Mouse (Mus musculus) midbrain, embryonic 10.5 days (tissue): ENCODE measurements around the gene Tef. TPM values are rescaled to one million over a fixed set of nuclear protein-coding genes. Genes with fewer than 3 reads are reported as not detected.

ENCODE experiments used
- DNase-seq: peaks from one replicate; pipeline ENCODE4 v3.0.0-alpha.2; 2017; ENCODE audit warnings: low spot score
- H3K27ac ChIP-seq: fragments of 300-500 bp; sonication (generic); replicated peaks from 2 replicates; pipeline ENCODE4 v1.5.1; 2016; ENCODE audit warnings: mild to moderate bottlenecking
- H3K27me3 ChIP-seq: fragments of 300-500 bp; sonication (generic); 2 replicates; pipeline ENCODE4 v1.6.1; 2016; ENCODE audit warnings: low read depth, mild to moderate bottlenecking; ENCODE audit not compliant: poor library complexity, severe bottlenecking
- H3K36me3 ChIP-seq: fragments of 300-500 bp; sonication (generic); 2 replicates; pipeline ENCODE4 v1.6.1; 2016; ENCODE audit warnings: mild to moderate bottlenecking, moderate library complexity
- H3K4me1 ChIP-seq: fragments of 300-500 bp; sonication (generic); 2 replicates; pipeline ENCODE4 v1.6.1; 2016
- H3K4me3 ChIP-seq: fragments of 300-500 bp; sonication (generic); 2 replicates; pipeline ENCODE4 v1.5.1; 2016; ENCODE audit warnings: mild to moderate bottlenecking, moderate library complexity
- H3K9me3 ChIP-seq: fragments of 300-500 bp; sonication (generic); replicated peaks from 2 replicates; pipeline ENCODE4 v1.6.1; 2016; ENCODE audit warnings: mild to moderate bottlenecking
- whole genome bisulfite sequencing: fragments of 180-500 bp; shearing (Covaris S2); methylation state at CpG from one replicate; pipeline ENCODE4 v1.1.7; 2016; 5-methylcytosine and 5-hydroxymethylcytosine counted together
- polyA plus RNA-seq: library from polyadenylated mRNA; unstranded; fragments of >200 nt; fragmentation: Nextera tagmentation; extraction: Ambion mirVana; gene quantifications from 2 replicates; pipeline ENCODE4 v1.2.1, GENCODE M21; 2016

Gene Tef
- polyA plus RNA-seq, 1 experiment from 2014 or later, result 15.7 TPM

DNA sequence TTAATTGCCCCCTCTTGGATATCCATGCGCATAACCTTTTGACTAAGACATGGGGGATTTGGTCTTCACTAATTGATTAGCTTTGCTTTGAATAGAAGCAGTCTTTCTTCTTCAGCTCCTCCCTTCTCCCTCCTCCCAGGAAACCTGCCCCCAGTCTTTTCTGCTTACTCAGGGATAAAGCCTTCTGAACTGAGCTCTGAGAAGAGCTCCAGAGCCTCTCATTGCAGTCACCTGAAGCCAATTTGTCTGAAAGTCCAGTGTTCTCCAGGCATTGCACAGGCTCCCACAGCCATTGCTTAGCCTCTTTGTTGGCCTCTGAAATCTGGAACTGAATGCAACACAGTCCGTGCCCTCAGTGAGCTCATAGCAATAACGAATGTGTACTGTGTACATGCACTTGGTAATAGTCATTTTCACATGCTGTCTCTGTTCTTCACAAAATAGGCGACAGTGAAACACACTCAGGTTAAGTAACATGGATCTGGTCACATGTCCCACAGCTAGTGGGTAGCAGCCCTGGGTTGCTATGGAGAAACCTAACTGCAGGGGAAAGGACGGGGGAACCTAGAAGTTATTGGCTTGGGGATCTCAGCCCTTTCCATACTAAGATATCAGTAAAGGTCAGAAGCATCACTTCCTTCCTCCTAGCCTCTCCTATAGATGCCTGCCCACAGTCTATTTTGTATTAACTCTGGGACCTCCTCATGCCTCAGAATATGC is 11.9 kb downstream of the Tef start:
- H3K9me3 ChIP-seq, result no peaks in the 10 kb centered on the region
- H3K27ac ChIP-seq, result no peak overlapping the region
- no peak for DNase-seq
- WGBS, result 74% methylated on average over 5 of the region's 5 CpGs
- peaks cover 49% of the 10 kb centered on the region for H3K4me1 ChIP-seq
- peaks cover 43% of the 10 kb centered on the region for H3K36me3 ChIP-seq
- H3K27me3 ChIP-seq, result 0 out of 2 replicates have a peak, but pooled peaks cover 2% of the 10 kb centered on the region
- no peak overlapping the region for H3K4me3 ChIP-seq

DNA sequence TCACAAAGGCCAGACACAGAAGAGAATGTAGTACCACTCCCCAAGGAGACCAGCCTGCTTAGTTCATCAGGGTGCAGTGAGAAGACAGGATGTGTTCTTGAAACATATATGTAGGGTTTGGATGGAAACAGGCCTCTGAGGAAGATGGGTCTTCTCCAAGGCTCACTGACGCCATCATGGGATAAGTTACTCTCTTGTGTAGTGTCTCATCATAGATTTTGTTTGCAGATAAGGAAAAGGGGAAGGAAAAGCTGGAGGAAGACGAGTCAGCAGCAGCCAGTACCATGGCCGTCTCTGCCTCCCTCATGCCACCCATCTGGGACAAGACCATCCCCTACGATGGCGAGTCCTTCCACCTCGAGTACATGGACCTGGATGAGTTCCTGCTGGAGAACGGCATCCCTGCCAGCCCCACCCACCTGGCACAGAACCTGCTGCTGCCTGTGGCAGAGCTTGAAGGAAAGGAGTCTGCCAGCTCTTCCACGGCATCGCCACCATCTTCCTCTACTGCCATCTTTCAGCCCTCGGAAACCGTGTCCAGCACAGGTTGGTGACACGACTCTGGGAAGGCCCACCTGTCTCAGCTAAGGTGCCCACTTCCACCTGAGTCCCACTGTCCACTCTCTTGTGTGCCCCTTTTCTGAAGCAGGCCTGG is 12.6 kb downstream of the Tef start:
- 89% methylated on average over 12 of the region's 12 CpGs for WGBS
- Histone ChIP-seq H3K27ac (no peak overlapping the region), H3K4me3 (no peak overlapping the region), H3K4me1 (peaks cover 42% of the 10 kb centered on the region), H3K36me3 (peaks cover 50% of the 10 kb centered on the region), H3K9me3 (no peaks in the 10 kb centered on the region), H3K27me3 (no peaks in the 10 kb centered on the region)
- no peak for DNase-seq

DNA sequence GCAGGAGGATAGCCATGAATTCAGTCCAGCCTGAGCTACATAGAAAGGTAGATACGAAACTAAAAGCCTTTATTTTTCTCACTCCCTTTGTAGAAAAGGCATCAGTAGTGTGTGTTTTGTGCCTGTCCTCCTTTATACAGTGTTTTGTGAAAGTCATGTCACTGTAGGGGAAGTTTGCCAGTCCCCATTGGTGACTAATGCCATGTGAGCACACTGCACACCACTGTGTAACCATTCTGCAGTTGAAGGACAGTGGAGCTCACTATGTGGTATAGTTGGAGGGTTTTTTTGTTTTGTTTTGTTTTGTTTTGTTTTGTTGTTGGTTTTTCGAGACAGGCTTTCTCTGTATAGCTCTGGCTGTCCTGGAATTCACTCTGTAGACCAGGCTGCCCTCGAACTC is 16.2 kb downstream of the Tef start:
- H3K9me3 ChIP-seq, result no peaks in the 10 kb centered on the region
- H3K36me3 ChIP-seq, result peaks cover 84% of the 10 kb centered on the region
- peaks cover 10% of the 10 kb centered on the region for H3K4me1 ChIP-seq
- H3K27me3 ChIP-seq, result no peaks in the 10 kb centered on the region
- DNase-seq, result no peak
- H3K27ac ChIP-seq, result no peak overlapping the region
- H3K4me3 ChIP-seq, result no peak overlapping the region
- WGBS, result 89% methylated on average over 3 of the region's 3 CpGs

DNA sequence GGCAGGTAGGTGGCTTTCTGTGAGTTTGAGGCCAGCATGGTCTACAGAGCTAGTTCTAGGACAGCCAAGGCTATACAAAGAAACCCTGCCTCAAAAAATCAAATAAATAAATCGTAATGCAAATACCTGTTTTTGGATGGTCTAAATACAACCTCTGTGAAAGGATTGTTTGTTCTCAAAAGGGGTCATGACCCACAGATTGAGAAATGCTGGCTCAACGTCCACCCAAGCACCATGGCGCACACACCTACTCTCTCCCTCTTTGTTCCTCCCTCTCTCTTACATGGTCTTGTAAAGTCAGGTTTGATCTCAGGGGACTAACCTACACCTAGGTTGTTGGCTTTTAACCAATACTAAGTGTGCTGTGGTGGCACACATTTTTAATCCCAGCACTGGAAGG is 20.4 kb downstream of the Tef start:
- no peak for DNase-seq

DNA sequence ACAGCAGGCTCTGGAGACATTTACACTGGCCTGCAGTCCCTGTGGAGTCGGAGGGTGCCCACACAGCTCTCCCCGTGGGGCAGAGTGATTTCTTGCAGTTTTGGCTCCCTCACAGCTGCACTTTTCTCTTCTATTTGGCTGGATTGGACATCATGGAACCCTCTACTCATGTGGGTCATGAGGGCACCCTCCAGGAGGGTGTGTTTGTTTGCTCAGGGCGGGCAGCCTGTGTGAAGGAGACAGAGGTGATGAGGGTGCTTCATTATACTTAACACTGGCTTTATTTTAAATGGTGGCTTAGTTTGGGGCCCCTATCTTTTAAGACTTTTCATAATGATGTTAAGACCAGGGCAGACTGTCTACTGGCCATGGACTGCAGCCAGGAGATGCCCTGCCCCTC is 22.6 kb downstream of the Tef start:
- Histone ChIP-seq H3K27ac (no peak overlapping the region), H3K4me1 (no peaks in the 10 kb centered on the region), H3K27me3 (no peaks in the 10 kb centered on the region), H3K36me3 (peaks cover 79% of the 10 kb centered on the region), H3K4me3 (no peak overlapping the region), H3K9me3 (no peaks in the 10 kb centered on the region)
- 90% methylated on average over 3 of the region's 3 CpGs for WGBS
- no peak for DNase-seq

More for the DNA sequence above, 20.4 kb downstream of the Tef start:
- Histone ChIP-seq H3K9me3 (no peaks in the 10 kb centered on the region), H3K27ac (no peak overlapping the region), H3K36me3 (peaks cover 95% of the 10 kb centered on the region), H3K27me3 (no peaks in the 10 kb centered on the region), H3K4me1 (no peaks in the 10 kb centered on the region), H3K4me3 (no peak overlapping the region)
- WGBS, result 90% methylated on average over 3 of the region's 3 CpGs

DNA sequence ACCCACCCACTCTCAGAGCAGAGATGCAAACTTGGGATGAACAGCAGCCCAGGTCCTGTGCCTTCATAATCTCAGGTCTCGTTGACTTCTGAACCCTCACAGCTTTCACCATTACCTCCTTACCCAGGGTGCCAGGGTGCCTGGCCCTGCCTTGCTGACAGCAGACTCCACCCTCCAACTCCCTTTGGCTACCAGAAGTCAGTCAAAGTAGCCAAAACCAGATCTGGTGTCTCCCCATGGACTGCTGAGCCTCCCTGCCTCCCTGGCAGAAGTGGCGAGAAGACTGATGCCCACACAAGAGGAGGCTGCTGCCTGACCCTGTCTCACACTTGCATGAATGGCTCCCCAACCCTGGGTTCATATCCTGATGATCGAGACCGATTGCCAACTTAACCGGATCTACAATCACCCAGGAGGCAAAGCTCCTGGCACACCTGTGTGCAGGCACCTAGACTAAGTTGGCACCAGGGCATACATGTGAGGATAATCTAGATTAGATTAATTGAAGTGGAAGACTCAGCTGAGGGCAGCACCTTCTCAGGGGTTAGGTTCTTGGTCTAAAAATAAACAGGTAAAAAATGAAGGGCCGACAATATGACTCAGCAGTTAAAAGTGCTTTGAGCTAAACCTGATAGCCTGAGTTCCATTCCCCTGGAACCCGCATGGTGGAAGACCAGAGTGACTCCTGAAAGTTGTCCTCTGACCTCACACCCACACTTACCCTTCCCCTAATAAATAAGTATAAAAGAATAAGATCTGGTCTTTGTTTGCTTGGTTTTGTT is 26.4 kb downstream of the Tef start:
- H3K9me3 ChIP-seq, result no peaks in the 10 kb centered on the region
- H3K27me3 ChIP-seq, result 0 out of 2 replicates have a peak, but pooled peaks cover 2% of the 10 kb centered on the region
- no peak overlapping the region for H3K4me3 ChIP-seq
- H3K27ac ChIP-seq, result no peak overlapping the region
- no peak for DNase-seq
- WGBS, result 83% methylated on average over 7 of the region's 7 CpGs
- H3K36me3 ChIP-seq, result peaks cover 42% of the 10 kb centered on the region
- H3K4me1 ChIP-seq, result peaks cover 8% of the 10 kb centered on the region; the same call in 1 of the 2 replicates

DNA sequence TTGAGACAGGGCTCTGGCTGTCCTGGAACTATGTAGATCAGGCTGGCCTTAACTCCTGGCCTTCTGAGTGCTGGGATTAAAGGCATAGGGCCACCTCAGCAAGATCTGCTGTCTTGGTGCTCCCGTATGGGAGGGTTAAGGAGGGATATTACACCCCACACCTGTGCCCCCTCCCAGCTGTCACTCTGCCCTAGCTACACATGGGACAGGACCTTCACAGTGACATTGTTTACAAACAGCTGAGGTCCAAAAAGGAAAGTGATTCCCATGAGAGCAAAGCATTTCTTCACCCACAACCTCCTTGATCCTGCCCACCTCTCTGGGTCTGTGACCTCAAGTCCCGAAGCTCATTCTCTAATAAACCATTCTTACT is 27.0 kb downstream of the Tef start:
- no peak for DNase-seq
- 67% methylated on average over 2 of the region's 2 CpGs for WGBS

DNA sequence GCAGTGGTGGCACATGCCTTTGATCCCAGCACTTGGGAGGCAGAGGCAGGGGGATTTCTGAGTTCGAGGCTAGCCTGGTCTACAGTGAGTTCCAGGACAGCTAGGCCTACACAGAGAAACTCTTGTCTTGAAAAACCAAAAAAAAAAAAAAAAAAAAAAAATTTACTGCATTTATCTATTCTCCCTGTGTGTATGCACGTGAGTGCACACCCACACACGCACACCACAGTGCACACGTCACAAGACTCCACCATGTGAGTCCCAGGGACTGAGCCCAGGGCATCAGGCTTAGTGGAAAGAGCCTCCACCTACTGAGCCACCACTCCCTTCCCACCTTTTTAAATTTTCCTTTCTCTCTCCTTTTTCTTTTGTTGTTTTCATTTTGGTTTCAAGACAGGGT is 28.3 kb downstream of the Tef start:
- H3K4me3 ChIP-seq, result no peak overlapping the region
- no peak overlapping the region for H3K27ac ChIP-seq
- H3K9me3 ChIP-seq, result no peaks in the 10 kb centered on the region
- H3K4me1 ChIP-seq, result peaks cover 22% of the 10 kb centered on the region
- no peak for DNase-seq
- peaks cover 21% of the 10 kb centered on the region for H3K27me3 ChIP-seq
- peaks cover 23% of the 10 kb centered on the region for H3K36me3 ChIP-seq
- WGBS, result 91% methylated on average over 4 of the region's 4 CpGs

More for the DNA sequence above, 27.0 kb downstream of the Tef start:
- Histone ChIP-seq H3K4me3 (no peak overlapping the region), H3K27ac (no peak overlapping the region), H3K36me3 (peaks cover 37% of the 10 kb centered on the region), H3K9me3 (no peaks in the 10 kb centered on the region), H3K4me1 (peaks cover 10% of the 10 kb centered on the region), H3K27me3 (peaks cover 7% of the 10 kb centered on the region; the same call in 1 of the 2 replicates)

DNA sequence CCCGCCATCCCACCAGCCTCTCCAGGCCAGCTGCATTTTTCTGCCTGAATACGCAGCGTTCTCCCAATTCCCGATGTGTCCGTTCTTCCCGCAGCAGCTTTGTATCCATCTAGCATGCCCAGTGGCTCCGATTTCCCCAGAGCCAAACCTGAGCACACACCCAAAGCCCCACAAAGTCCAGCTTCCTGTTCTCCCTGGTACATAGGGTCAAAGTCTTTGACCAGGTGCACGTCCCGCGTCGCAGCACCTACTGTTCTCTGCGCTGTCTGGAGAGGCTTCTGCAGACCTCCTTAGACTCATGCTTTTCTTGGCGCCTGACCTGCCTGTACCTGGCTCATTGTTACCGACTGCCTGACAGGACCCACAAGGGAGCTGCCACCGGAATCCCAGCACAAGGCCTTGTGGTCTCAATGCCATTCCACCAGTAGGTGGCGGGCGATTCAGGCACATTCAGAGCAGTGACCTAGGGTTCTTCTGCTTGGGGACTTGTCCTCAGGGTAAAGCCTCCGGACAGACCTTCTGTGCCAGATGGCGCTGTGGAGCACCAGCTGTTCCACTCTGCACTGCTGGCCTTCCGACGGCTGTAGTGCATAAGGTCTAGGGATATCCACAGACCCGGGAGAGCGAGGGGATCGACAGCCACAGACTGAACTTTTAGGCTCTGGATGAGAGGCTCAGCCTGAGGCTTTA is 29.1 kb downstream of the Tef start:
- Histone ChIP-seq H3K4me1 (peaks cover 29% of the 10 kb centered on the region), H3K36me3 (peaks cover 17% of the 10 kb centered on the region), H3K27me3 (peaks cover 28% of the 10 kb centered on the region), H3K27ac (peak overlapping the region; percentile 33), H3K4me3 (peak overlapping the region; percentile 23), H3K9me3 (no peaks in the 10 kb centered on the region)
- DNase-seq, result peak; percentile 93
- 15% methylated on average over 24 of the region's 24 CpGs for WGBS

DNA sequence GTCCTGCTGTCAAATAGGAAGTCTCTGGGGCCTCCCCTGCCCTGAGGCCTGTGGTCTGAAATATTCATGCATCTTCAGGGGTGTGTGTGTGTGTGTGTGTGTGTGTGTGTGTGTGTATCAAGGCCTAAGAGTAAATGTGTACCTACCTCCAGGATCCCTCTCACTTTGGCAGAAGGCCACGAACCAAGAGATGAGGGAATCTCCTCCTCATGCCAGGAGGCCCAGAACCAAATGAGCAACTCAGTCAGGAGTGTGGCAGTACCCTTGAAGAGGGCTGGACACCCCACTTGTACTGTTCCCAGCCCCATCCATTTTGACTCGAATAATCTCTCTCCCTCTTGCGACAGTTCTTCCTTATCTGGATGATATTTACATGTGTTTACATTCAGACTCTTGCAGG is 30.0 kb downstream of the Tef start:
- no peaks in the 10 kb centered on the region for H3K9me3 ChIP-seq
- H3K36me3 ChIP-seq, result peaks cover 9% of the 10 kb centered on the region
- peaks cover 35% of the 10 kb centered on the region for H3K4me1 ChIP-seq
- DNase-seq, result no peak
- H3K27me3 ChIP-seq, result peaks cover 38% of the 10 kb centered on the region
- no peak overlapping the region for H3K4me3 ChIP-seq
- H3K27ac ChIP-seq, result no peak overlapping the region
- WGBS, result 91% methylated on average over 3 of the region's 3 CpGs

DNA sequence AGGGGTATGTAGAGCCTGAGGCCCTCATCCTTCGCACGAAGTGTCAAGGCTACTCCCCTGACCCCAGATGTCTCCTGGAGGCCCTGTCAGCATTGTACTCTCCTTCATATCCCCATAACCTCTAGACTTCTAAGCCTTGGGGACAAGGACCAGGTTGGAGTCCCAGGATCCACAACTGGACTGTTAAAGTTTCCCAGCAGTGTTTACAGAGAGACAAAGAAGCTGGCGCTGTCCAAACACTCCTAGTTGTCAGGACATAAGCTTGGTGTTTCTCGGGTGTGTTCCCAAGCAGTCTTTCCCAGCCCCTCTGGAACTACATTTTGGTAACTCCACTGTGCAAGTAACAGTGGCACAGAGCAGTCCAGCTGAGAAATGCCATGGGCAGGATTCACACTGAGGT is 31.3 kb downstream of the Tef start:
- H3K9me3 ChIP-seq, result no peaks in the 10 kb centered on the region
- no peak for DNase-seq
- 82% methylated on average over 4 of the region's 4 CpGs for WGBS

DNA sequence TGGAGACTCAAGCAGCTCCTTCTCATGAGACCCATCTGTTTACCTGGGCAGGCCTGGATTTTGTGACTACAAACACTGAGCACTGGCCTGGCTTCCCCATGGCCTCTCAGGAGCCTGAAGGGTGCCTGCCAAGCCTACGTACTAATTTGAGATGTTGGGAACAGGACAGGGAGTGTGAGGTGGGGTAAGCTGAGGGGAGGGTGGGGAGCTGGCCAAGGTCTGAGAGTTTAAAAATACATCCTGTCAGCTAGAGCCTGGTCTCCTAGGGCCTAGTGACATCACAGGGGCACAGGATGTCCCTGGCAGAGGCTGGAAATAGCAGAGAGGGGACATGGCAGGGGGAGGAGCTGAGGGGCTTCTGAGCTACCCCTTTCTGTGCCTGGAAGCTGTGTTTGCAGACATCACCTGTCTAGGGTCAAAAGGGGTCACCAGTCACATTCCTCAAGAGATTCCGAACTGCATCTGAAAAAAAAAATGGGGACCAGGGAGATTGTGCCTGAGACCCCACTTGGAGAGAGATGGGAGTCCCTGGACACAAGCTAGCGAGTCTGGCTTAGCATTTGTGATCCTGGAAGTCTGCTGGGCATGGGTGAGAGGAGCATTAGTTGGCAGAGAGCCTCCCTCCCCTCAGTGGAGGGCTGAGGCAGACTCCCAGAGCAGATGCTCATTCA is 32.1 kb downstream of the Tef start:
- 56% methylated on average over 3 of the region's 3 CpGs for WGBS
- Histone ChIP-seq H3K36me3 (no peaks in the 10 kb centered on the region), H3K9me3 (no peaks in the 10 kb centered on the region), H3K4me3 (no peak overlapping the region), H3K27ac (no peak overlapping the region), H3K27me3 (peaks cover 45% of the 10 kb centered on the region), H3K4me1 (peaks cover 35% of the 10 kb centered on the region)
- no peak for DNase-seq

More for the DNA sequence above, 31.3 kb downstream of the Tef start:
- Histone ChIP-seq H3K4me1 (peaks cover 35% of the 10 kb centered on the region), H3K27ac (no peak overlapping the region), H3K4me3 (no peak overlapping the region), H3K27me3 (peaks cover 45% of the 10 kb centered on the region), H3K36me3 (0 out of 2 replicates have a peak, but pooled peaks cover 3% of the 10 kb centered on the region)
